Mouse (Mus musculus) heart, adult 18-20 months (tissue): ENCODE data around the gene Wnt16. TPM values are rescaled to one million over a fixed set of nuclear protein-coding genes. Genes with fewer than 3 reads are reported as not detected.
"Not testable (repeated sequence)": the region's sequence is repeated elsewhere in the genome, so short reads cannot be mapped to it uniquely, and the experiment has no call there.

Experiments
- DNase-seq, 2 experiments: peaks; one replicate each; pipeline ENCODE4 v3.0.0; 2021 to 2022; ENCODE audit warnings: mixed read lengths in 1 of 2
- long read RNA-seq, 2 experiments: library from polyadenylated mRNA; stranded (forward); transcript quantifications; one replicate each; pipeline ENCODE4 v2.0.0; 2021
- total RNA-seq, 2 experiments: library from RNA; stranded (reverse); gene quantifications; 2 replicates each; pipeline ENCODE4 v1.2.3; 2021

Wnt16 gene
- total RNA-seq: under 1 TPM in 1 of 2 experiments, not detected in 1; 0.64 TPM
- long read RNA-seq, experiment 1: 0 reads
- long read RNA-seq, experiment 2: 0 reads

DNA sequence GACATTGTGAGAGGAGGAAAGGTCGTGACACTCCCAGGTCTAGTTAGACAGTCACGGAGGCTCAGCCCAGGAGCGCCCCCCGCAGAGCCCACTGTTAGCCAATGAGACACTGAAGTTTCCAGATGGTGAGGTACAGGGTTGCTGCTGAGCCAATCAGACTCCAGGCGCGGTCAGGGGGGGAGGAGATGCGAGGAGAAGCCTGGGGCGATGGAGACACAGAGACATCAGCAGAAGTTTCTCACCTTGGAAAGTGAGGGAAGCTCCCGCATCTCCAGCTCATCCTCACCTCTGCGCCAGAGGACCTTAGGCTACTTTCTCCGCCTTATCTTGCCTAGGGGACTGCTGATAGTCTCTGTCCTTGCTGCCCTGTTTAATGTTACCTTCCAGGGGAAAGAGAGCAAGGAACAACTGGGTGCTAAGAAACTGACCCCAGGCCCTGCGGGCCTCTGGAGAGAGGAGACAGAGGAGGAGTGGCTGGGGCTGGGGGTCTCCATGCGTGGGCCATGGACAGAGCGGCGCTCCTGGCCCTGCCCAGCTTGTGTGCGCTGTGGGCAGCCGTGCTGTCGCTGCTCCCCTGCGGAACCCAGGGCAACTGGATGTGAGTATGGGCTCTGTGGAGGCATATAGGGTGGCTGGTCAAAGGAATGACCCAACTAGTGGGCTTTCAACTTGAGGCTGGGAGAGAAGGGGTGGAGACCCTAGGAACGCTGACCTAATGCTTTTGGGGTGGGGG lies at the start of gene Wnt16:
TSS of gene Wnt16 (plus strand) at position 224 of the 733 bp plus-strand sequence.
- DNase-seq: no peak

DNA sequence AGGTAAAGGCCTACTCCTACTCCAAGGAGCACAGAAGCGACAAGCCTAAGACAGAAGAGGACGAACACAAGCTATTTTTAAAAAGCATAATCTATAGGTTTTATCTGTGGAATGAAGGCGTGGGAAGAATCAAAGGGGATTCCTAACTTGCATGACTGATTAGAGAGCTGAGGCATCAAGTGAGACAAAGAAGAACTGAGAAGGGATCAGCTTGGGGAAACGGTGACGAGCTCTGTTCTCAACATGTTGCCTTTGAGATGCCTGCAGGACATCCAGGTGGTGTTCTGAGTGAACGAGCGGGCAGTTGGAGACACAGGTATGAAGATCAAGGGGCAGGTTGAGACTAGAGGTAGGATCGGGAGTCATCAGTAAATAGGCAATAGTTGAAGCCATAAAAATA lies 44.7 kb upstream of the Wnt16 start:
- no peak for DNase-seq

DNA sequence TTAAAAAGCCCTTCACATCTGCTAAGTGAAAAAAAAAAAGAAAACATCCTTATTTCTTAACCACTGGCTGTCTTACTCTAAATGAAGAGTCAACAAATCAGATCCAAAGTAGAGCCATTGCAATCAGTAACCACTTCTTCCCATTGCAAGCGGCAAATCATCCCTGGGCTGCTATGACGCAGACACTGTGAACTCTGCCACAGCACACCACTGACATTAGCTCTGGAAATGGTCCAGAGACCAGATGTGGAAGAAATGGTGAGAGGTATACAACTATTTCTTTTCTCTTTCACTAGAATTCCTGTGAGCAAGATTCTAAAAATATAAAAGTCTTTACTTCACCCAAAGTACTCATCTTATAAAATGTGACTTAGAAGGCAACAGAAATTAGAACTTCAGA lies 41.3 kb upstream of the Wnt16 start:
- no peak for DNase-seq

- no peak for DNase-seq
Observed at GRCm38 (mm10) chr6:22258784-22259183, 29.2 kb upstream of the Wnt16 start.

GRCm38 (mm10) chr6:22262519-22262918 lies 25.5 kb upstream of the Wnt16 start:
- DNase-seq: no peak

GRCm38 (mm10) chr6:22264094-22264493 lies 23.9 kb upstream of the Wnt16 start:
- DNase-seq: not testable (repeated sequence)

- DNase-seq: no peak
Observed at GRCm38 (mm10) chr6:22266018-22266417, 22.0 kb upstream of the Wnt16 start.

DNA sequence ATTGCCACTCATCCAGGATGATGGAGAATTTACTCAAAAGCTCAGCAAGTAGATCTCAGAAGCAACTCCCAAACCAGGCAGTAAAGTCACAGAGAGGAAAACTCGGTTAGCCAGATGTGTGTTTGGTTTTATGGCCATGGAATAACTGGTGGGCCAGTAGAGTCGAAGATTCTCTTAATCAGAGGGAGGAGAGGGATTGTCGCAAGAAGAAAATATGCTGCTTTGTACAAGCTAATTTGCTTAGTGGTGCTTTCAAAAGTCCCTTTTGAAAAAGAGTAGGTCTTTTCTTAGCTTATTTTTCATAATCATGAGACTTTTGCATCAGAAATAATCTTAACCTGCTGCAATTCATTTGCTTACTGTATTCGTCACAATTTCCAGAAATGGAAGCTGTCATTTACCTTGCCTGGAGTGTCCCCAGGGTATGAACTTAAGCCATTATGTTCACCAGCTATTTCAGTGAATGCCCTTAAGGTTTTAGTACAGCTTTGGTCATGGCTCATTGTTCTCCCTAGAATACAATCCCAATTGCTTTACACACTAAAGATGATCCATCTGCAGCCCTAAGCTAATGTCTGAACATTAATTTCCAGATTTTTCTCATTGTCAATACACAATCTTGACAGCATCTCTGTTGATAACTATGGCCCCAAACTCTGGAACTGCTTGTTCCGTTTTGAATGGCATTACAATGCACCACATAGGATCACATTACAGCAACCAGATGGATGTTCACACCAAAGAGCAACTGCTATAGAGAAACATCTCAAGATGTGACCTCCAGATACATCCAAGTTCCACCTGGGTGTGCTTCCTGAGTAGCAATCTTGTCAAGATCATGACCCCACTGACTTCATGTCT lies 20.0 kb upstream of the Wnt16 start:
- no peak for DNase-seq

DNA sequence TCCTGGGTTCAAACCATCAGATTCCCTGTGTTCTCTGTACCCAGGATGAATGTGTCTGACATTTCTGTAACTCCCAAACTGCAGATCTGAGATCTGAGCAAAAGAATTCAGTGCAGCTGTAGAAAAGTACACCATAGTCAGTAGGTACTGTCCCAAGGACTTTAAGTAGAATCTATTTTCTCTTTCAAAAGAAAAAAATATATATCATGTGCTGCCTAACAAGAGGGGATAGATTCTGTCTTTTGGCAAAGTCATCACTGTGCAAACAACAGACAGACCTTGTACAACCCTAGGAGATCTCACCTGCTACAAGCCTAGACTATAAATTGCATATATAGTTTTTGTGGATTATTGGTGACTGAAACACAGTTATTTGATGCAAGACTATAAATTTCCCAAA lies 19.4 kb upstream of the Wnt16 start:
- DNase-seq: no peak

GRCm38 (mm10) chr6:22269840-22270521 lies 18.0 kb upstream of the Wnt16 start:
- DNase-seq: peak; percentile 56 to 69

GRCm38 (mm10) chr6:22277941-22278340 lies 10.1 kb upstream of the Wnt16 start:
- DNase-seq: no peak

DNA sequence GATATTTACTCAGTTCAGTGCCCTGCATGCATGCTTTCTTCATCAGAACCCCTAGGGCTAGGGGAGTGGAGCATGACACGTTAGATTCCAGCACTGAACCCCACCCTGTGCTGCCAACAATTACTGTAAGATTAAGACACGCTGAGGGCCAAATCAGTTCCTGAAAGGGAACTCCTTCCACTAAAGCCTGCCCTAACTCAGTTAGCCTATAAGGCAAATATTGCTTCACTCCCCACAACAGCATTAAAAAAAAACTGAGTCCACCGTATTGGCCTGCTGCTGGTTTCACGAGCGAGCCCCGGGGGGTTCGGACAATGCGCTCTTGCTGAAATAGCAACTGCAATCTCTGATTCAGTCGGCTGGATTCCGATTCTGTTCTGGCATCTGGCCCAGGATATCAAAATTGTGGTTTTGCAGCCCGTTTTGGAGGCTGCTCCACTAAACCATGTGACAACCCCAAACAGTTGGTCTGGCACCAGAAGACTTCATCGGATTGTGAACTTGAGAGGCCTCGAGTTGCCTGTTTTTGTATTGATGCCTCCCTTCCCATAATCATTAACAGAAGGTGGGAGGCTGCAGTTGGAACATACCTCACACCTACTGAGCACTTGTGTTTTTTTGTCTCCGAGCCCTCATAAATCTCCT lies 7.7 kb upstream of the Wnt16 start:
- DNase-seq: peak; percentile 66 to 71

- DNase-seq: no peak
Observed at GRCm38 (mm10) chr6:22282405-22282804, 5.6 kb upstream of the Wnt16 start.

- no peak for DNase-seq
Observed at GRCm38 (mm10) chr6:22288737-22289460, 872 bp downstream of the Wnt16 start.

DNA sequence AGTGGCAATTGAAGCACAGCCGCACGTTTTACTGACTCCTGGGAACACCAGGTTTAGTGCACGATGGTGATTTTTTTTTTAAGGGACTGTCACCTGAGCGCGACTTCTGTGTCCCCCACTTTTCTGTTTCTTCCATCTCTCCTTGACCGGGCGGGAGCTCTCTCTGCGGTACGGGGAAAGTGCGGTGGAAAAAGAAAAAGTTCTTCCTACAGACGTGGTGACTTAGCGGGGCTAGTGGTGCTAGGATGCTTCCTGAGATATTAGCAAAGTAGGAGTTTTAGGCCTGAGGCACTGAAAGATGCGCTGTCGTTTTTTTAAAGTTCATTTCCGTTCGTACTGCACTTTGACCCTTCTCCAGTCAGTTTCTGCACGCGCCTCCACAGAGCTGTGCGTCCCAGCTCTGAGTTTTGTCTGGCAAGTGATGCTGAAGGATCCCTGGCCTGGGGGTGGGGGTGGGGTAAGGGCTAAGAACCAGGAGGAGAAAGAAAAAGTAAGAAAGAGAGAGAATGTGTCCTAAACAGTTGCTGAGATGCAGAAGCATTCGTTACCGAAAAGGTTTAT lies 1.5 kb downstream of the Wnt16 start:
- no peak for DNase-seq

- no peak for DNase-seq
Observed at GRCm38 (mm10) chr6:22290790-22291189, 2.8 kb downstream of the Wnt16 start.

GRCm38 (mm10) chr6:22292056-22292455 lies 4.0 kb downstream of the Wnt16 start:
- no peak for DNase-seq

GRCm38 (mm10) chr6:22293922-22294321 lies 5.9 kb downstream of the Wnt16 start:
- no peak for DNase-seq

DNA sequence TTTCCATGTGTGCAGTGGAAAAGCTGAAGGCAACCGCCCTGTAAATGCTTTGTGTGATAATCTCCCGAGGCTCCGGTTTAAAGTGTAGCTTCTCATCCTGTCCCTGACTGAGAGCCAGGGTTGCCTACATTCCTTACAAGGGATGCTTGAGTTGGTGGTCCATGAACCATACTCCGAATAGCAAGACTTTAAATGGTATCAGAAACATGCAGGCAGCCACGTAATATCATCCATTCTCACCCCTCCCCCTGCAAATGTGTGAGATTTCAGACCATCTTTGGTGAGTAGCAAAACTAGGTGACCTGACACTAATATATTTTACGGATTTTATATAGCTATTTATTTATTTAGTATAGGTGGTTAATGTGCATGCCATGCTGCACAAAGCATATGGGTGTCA lies 9.0 kb downstream of the Wnt16 start:
- DNase-seq: no peak

DNA sequence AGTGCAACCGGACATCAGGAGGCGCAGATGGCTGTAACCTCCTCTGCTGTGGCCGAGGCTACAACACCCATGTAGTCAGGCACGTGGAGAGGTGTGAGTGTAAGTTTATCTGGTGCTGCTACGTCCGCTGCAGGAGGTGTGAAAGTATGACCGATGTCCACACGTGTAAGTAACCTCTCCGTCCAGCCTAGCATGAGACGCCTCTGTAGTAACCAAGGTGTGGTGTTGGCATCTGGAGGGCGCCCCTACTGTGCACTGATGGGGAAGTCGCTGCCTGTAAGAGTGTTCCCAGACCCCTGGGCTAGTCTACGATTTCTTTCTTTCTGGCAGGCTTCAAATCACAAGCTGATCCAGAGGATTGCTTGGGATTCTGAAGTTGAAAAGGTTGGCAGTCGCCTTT lies 10.0 kb downstream of the Wnt16 start:
- no peak for DNase-seq
